Mouse (Mus musculus) olfactory bulb, adult 2 months (tissue): ENCODE results near the gene Frmd5.

ENCODE experiments used
- CTCF ChIP-seq: fragments of 200-500 bp; IDR thresholded peaks from 2 replicates; pipeline ENCODE4 v1.5.1; 2012; ENCODE audit warnings: low read depth, mild to moderate bottlenecking, low read length, moderate library complexity; ENCODE audit not compliant: insufficient read depth
- POLR2A ChIP-seq: fragments of 200-500 bp; IDR thresholded peaks from 2 replicates; pipeline ENCODE4 v1.6.1; 2012; ENCODE audit warnings: mild to moderate bottlenecking, low read depth, low read length, moderate library complexity; ENCODE audit not compliant: insufficient read depth

DNA sequence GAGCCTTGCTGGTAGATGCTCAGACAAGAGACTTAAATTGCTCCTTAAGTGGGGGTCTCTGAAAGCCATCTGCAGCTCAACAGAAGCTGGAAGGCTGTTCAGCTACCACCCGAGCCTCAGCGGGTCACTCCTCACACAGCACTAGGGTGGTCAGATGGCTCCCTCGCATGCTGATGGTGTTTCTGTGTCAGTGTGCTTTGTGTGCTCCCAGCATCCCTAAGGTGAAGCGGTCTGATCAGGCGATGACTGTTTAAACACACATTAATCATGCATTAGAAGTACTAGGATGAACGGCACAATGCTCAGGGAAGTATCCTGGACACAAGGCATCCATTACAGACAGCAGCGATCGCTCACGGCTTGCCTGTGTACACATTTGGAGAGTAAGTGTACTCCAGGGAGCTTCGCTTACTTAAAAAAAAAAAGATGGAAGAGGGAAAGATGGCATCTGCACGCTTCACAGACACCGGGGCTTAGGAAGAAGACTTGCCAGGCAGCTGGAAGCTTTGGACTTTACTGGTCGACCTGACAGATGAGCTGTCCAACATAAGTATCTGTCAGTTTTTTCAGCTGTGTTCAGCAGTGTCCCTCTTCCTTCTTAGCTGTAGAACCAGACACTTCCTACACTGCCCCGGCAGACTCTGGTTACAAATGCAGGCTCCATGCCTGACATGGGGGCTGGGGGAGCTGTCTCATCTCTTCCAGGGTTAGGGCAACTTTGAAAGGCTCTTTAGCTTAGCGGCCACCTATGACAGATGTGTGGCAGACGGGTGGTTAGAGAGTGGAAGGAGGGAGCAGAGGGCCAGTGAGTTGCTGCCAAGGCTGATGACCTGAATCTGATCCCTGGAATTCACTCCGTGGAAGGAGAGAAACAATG lies 196.6 kb downstream of the Frmd5 start:
- TF ChIP-seq POLR2A: no peak
- no peak for TF ChIP-seq CTCF
